Mouse (Mus musculus): ENCODE measurements around the gene B3galt1.

GRCm38 (mm10) chr2:67901574-67901973 is 335.9 kb downstream of the B3galt1 start:
- TF ChIP-seq CTCF (IDR thresholded peaks at IDR 0.05; ENCODE audit: low read depth, low read length) (no peak), POLR2A (IDR thresholded peaks at IDR 0.05; ENCODE audit: insufficient read depth, low read length) (no peak), EP300 (IDR thresholded peaks at IDR 0.05; ENCODE audit: insufficient read depth, low read depth, low read length) (no peak)
